Mouse (Mus musculus) right cerebral cortex, postnatal 25 days (tissue): ENCODE results near the gene Gm26920.
A peak's percentile ranks its signal among the peaks of the same experiment; 100 is the strongest.
"Not testable (repeated sequence)": the region's sequence is repeated elsewhere in the genome, so short reads cannot be mapped to it uniquely, and the experiment has no call there.

Experiments
- DNase-seq: peaks from one replicate; pipeline ENCODE4 v3.0.0; 2022

The Gm26920 gene

DNA sequence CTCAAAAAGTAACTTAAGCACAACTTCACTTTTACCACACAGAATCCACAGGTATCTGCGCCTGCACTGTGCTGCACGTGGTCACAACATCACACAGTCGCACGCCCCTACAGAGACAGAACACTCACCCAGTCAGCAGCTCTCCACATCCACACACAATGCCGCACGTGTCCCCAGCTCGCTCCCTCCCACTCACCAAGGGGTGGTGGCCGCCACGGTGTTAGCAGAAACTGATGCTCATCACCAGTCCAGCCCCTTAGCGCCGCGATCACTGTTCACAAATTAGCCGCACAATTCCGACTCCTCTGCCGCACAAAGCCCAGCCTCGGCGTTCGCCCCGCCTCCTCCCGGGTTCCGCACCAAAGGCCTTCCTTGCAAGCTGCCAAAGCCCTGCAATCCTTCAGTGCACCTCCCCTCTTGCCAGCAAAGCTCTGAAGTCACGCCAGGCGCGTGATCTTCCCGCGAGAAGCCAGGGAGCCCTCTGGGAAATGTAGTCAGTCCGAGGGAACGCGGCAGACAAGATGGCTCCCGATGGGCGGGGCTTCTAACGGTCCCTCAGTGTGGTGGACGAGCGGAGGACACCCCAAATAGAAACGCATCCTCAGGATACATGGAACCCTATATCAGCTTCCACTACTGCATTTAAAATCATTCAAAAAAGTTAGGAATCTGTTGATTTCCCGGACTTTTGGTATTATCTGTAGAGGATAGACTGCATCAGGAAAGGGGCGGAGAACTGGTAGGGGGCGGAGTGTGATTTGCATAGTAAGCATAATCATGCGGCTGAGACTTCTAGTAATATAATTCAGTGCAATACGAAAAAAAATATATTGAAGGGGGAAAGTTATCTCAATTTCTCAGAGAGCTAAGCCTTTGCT lies at the start of gene Gm26920, which contains the start of gene Zfp566:
Gene Gm26920 (minus strand): TSS at position 319 of the 878 bp plus-strand sequence.
Gene Zfp566 (minus strand): TSS at position 436 of the 878 bp plus-strand sequence.
- DNase-seq = peak; percentile 96

DNA sequence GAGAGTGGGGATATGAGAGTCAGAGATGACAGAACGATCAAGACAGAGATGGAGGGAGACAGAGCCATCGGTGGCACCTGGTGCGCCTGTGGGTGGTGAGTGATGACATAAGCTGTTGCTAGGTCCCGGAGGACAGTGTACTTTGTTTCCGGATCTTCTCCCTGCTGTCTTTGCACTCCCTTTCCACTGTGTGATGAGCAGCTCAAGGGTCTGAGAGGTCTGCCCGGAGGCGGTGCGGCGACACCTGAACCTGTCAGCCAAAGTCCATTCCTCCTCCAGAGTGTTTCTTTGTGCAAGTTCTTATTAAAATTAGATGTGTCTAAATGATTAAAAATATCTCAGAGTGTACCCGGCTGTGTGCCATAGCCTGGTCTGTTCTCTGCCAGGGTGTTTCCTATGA lies 46.6 kb upstream of the Gm26920 start:
- DNase-seq = no peak

DNA sequence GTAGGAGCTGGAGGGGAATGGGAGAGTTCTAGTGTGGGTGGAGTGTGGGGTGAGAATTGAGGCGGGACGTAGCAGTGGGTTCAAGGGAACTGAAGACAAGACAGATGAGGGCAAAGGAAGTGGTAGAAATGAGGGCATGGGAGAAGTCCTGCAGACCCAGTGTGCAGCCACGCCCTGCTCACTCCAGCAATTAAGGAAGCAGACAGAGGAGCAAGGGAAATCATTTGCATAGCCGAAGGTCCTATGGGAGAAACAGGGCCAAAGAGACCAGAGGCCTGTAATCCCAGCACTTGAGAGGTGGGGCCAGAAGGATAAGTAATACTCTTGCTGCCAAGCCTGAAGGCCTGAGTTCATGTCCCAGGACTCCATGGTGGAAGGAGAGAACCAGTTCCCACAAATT lies 42.2 kb upstream of the Gm26920 start:
- no peak for DNase-seq

DNA sequence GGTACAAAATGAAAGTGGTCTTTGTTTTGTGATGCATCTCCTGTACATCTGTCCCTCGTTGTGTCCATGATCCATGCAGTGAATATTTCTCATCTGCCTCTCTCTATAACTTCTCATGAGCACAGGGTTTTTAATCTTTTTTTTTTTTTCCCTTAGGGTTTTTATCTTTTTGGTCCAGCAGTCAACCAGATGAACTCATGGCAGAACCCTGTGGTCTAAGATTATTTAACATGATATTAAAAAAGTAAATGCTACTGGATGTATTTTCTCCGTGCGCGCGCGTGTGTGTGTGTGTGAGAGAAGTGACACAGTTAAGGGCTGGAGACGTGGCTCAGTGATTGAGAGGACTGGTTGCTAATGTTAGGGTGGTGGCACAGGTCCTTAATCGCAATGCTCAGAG lies 39.7 kb upstream of the Gm26920 start:
- no peak for DNase-seq

DNA sequence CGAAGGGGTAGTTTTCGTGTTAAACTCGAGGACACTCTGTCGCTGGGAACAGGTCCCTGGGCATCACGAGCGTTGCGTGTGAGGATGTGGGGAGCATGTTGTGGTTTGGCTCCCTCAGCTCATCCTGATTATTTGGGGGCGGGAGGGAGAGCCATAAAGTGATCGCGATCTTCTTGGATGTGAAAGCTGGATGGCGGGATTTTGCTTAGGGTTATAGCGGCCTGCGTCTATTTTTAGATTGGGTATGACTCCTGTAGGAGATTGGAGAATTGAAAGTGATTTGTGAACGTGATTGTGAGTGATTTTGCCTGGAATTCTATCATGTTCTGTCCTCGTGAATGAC lies 31.9 kb upstream of the Gm26920 start:
- no peak for DNase-seq

DNA sequence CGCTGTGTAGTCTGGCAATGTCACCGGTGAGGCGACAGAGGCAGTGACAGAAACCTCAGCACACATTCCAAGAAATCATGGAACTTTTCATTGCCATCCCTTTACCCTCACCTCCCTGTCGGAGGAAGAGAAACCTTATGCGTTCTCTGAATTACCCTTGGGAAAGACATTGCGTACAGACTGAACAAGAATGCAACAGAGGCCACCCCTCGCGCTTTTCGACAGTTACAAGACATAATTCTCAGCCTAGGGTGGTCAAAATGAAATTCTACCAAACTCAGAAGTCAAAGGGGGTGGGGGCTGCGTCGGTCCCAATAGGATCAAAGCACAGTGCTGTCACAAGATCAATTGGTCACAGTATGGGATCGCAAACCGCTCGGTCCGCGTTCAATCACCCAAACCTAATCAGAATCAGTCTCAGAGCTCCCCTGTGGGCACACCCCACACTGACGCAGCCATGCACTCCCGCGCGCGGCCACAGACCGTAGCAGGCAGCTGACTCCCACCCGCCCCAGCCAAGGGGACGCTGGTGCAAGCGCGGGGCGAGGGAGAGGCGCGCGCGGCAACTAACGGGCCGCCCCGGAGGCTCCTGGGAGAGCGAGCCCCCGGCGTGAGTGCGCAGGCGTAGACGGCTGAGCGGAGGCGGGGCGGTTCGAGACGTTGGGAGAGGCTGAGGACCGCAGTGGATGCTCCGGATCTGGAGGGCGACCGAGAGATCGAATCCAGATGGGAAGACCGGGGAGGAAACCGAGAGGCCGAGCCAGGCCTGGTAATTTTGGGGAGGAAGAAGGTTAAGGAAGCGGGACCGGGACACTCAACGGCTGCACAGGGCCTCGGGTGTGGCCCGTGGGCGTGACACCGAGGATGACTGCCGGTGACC lies 31.3 kb upstream of the Gm26920 start, which contains the start of gene Zfp382:
Gene Zfp382 (plus strand): TSS at position 635 of the 880 bp plus-strand sequence.
- DNase-seq = peak; percentile 93

DNA sequence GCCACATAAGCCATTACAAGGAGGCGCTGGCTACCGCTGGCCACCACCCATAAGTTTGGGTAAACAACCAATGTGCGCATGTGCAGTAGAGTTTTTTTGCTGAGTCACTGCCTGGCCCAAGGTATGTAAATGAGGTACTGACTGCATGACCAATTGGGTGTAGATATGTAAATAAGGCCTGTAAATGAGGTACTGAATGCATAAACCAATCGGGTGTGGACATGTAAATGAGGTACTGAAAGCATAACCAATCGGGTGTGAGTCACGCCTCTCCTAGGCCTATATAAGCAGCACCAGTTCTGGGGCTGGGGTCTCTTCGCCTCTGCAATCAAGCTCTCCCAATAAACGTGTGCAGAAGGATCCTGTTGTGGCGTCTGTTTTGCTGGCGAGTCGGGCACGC lies 27.7 kb upstream of the Gm26920 start:
- not testable (repeated sequence) for DNase-seq

DNA sequence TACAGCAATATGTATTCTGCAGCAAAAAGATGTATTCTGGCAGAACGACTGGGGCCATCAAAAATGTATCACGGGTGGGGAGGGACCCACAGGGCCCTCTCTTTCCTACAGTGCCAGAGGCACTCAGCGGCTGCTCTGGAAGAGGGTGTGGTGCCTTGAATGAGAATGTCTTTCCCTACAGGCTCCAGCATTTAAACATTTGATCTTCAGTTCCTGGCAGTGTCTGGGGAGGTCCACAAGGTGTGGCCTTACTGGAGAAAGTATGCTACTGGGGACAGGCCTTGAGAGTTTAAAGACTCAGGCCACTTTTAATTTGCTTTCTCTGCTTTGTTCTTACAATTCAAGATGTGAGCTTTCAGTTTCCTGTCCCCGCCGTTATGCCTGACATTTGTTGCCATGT lies 25.9 kb upstream of the Gm26920 start:
- DNase-seq = no peak

DNA sequence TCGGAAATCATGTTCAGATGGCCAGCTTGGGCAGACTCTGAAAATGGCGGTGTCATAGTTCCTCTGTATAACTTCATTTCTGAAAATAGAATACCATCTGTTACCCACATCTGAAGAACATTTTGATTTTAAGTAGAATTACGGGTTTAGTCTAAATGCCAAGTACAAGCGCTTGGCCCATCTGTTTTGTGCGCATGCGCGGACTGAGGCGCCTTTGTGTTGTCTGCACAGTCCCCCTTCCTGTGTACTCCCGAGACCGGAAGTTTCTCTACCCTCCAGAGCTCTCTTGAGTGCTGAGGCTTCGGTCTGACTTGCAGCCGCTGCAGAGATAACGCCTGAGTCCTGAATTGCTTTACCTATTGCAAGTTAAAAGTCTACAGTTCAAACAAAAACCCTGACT lies 9.1 kb upstream of the Gm26920 start:
- peak; percentile 80 for DNase-seq

DNA sequence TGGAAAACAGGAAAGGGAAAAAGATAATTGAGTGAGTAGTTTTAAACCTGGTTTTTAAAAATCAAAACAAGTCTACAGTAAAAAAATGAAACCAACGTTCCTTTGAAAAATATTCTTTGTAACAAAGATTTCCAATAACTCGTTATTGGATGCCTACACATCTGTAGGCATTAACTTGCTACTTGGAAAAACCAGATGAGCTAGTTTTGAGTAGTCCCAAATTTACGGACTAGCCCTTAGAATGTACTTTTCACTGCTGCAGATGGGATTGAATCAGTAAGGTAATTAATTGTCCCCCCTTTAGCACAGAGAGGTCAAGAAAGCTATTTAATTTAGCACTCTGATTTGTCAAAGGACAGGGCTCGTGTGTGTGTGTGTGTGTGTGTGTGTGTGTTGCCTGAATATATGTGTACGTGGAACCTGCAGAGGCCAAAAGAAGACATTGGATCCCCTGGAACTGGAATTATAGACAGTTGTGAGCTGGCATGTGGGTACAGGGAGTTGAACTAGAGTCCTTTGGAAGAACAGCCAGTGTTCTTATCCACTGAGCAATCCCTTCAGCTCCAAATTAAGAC lies 5.4 kb upstream of the Gm26920 start:
- no peak for DNase-seq

DNA sequence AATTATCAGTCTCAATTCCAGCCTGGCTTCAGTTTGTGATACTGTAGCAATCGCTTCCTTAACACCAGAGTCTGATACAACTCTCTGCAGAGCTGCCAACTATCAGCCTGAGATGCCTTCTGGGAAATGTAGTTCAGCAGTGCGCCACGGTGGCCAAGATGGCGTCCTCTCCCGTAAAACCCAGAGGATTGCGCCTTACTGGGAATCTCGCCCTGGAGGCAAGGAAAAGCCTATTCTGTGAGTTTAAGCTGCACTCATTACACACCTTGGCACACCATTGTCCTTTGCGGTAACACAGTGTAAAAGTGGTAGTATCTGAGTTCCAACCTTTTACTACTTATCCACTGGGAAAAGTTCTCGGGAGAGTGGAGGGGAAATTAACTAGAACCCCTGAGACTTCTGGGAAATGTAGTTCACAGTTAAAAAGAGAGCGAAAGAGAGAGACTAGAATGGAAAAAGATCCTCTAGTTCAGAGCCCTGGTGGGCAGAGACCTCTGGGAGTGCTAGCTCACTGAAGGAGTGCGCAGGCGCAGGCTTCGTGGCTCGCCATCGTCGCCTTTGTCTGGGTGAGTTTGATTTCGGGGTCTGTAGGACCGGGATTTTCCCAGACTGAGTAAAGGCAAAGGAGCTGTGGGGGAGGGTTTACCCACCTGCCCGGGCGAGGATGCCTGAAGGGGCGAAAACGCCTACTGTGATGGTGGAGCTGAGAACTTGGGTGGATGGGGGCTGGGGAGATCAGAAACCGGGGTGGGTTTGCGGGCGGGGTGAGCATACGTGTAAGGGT lies 4.6 kb upstream of the Gm26920 start, which contains the start of gene Zfp260:
Gene Zfp260 (plus strand): TSS at position 132 of the 784 bp plus-strand sequence.
- DNase-seq = peak; percentile 89

DNA sequence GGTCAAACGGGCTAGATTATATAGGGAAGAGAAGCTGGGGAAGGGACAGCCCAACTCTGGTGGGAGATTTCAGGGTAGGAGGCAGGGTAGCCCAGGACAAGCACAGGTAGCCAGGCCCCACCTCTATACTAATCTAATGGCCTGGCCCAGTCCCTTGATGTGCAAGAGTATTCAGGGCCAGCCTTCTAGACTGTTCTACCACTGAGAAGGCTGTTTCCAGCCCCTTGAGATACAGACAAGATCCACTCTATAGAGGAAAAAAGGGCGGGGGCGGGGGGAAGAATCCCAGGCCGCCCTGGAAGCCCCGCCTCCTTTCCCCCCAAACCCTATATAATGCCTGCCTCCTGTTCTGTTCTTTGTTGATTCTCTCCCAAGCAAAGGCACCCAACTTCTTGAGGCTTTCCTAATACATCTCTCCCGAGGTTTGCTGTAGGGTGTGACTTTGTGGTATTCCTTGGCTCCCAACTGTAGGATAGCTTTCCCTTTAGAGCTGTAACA lies 3.8 kb upstream of the Gm26920 start:
- DNase-seq = no peak

DNA sequence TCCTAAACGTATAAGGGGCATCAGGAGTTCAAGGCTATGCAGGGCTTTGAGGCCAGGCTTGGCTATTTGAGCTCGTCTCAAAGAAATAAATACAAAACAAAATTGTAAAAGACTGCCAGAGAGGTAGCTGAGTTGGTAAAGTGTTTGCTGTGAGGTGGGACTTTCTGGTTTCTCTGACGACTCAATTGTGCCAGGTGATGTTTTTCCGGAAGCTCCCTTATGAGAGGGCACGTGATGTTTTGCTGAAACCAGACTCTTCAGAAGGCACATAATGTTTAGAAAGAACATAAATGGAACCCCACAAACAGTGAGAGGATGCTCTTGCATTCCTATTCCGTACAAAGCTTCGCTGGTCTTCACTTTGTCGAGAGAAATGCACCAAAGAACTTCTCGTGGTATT lies 2.5 kb upstream of the Gm26920 start:
- no peak for DNase-seq

DNA sequence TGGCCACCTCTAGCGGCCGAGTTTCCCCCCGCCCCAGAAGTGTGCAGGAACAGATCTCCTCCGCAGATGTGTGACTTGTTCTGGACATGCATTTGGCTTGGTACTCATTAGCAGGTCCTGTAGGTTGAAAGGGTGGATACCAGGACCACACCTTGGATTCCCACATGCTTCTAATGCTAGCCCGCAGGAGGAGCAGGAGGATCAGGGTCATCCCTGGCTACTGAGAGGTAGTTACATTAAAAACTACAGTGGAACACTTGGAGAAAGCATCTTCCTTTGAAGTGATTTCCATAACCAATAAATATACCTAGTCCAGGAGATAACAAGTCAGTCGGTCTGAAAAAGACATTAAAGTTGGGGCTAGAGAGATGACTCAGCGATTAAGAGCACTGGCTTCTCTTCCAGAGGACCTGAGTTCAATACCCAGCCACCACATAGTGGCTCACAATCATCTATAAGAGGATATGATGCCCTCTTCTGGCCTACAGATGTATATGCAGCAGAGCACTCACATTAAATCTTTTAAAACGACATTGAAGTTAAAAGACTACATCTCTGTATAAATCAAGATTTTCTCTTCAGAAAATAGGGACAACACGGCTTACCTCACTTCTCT lies 868 bp upstream of the Gm26920 start:
- DNase-seq = no peak

DNA sequence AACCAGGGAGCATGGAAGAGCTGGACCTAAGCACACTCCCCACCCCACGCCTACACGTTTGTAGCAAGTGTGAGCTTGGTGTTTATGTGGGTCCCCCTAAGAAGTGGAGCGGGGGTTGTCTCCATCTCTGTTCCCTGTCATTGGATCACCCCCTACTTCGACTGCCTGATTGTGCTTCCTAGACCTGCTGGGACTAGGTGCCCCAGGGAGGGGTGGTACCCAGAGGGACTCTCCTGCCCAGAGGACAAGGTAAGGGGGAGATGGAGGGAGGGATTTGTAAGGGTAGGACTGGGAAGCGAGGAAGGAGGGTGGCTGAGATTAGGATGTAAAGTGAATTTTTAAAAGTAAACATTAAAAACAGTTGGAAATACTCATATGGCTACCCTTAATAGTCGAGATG lies 805 bp downstream of the Gm26920 start:
- no peak for DNase-seq

DNA sequence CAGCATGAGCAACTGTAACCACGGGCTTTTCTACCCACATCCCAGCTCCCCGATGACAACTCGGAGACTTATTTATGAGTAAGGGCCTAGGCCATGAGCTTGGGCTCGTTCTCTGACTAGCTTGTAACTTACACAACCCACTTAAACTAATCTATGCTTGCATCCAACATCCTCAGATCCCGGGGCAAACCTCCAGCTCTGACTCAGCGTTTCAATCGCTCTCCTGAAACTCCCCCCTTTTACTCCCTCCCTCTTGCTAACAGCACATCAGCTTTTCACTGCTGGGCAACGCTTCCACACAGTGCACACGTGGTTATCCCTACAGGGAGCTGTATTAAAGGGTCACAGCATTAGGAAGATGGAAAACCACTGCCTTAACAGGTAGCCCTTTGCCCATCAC lies 3.7 kb downstream of the Gm26920 start:
- DNase-seq = peak; percentile 41

DNA sequence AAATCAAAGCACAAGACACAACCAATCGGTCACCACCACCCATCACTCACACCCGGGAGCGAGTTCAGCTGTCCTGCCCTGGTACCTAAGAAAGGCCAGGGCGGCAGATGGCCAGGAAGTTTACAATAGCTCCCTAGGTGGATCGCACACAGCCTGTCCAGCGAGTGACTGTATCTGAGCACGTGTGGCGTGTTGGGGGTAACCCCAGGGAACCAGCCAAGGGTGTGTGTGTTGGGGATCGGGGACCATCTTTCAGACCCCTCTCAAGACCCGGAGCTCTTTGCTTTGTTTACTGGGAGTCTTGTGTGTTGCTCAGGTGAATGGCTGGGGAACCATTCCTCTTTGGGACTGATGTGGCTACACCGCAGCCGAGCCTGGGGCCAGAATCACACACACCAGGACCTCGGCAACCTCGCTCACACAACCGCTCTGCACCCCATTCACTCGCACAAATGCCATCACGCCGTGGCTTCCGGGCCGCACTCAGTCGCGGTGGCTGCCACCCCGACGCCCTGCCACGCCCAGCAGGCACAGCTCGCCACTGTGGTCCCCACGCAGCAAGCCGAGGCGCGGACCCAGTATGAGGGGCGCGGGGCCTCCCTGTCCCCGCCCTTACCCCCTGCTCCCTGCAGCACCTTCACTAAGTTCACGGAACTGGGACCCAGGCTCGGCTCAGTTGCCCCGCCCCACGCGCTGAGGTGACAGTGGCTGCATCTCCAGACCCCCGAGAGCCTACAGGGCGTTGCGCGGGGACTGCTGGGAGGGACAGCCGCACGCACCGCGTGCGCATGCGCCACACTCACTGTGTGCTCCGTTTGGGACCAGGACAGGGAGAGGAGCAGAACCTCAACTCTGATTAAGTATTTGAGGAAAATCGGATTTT lies 17.8 kb downstream of the Gm26920 start, which contains the start of gene Zfp82:
Gene Zfp82 (minus strand): TSS at position 755 of the 883 bp plus-strand sequence.
- DNase-seq = peak; percentile 85

DNA sequence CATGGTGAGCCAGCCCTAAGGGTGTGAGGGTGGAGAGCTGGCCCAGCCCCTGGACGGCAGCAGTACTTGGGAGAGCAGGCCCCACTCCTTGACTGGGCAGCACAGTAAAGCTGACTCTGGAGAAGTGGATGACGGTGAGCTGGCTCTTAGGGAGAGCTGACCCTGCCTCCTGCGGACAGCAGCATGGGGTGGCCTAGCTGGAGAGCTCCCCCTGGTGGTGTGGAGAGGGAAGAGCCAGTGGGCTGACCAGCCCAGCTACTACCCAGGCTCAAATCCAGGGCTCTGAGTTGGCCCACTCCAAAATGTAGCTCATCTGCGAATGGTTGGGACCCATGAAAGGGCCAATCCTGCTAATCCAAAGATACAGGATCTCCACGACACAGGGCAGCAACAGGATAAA lies 25.6 kb downstream of the Gm26920 start:
- DNase-seq = no peak

DNA sequence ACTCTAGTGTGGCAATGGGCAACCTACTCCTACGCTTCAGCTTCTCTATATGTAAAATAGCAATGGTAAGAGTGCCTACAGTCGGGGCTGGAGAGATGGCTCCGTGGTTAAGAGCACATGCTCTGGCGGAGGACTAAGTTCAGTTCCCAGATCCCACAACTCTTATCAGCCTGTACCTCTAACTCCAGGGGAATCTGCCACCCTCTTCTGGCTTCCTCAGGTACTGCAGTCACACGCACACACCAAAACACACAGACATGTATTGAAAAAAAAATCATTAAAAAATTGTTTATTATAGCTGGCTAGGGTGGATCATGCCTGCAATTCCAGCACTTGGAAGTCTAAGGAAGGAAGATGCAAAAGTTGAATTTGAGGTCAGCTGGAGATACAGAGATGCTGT lies 27.7 kb downstream of the Gm26920 start:
- no peak for DNase-seq

DNA sequence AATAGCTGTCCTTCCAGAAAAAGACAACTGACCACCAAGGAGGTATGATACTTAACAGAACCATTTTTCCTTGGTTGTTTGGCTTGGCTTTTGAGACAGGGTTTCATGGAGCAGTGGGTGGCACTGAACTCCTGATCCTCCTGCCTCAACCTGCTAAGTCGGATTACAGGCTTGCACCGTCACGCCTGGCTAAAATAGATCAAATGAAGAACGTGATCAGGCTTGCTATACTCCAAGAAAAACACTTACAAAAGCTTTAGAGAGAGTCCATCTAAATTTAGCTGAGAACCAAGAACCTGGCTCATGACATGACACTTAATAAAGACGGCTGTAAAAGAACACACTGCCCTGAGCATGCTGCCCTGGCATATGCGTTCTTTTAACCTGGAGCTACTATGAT lies 29.9 kb downstream of the Gm26920 start:
- DNase-seq = no peak

DNA sequence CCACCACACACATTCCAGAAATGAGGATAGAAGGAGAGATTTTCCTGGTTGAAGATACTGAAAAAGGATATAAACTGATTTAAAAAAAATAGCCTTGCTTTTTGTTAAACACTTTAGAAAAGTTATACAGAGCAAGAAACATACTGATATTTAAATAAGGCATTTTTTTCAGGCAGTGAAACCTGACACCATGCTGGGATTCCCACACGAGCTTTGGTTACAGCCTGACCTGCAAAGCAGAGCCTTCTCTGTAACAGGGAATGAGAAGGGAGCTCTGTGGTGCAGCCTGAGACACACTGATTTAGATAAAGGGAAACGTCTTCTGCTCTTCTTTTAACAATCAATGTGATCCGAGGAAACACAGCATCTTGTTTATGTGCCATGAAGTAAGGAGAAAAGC lies 36.6 kb downstream of the Gm26920 start:
- DNase-seq = no peak
